ENCODE assay signal across 10 mouse cellular contexts in genomic region chr1:36059959-36060953, GRCm38 (mm10). TPM values are rescaled to one million over a fixed set of nuclear protein-coding genes. Genes with fewer than 3 reads are reported as not detected.
DNase-seq lines count a peak whose midpoint lies in the region; ATAC-seq and TF ChIP-seq lines count a peak whose summit lies in the region.
"Had no signal": no experiment of that assay in that cellular context is flagged by ENCODE, and none has a peak within 500 bp of the region (broad histone marks: within the 10 kb centered on the region; RNA-seq: fewer than 3 reads in every experiment).

No protein-coding gene starts in this region.

- H3K4me2 ChIP-seq in hindbrain, embryonic 13.5 days, result no peak overlapping the region
- H3K4me2 ChIP-seq in hindbrain, postnatal 0 days (ENCODE audit: low read depth, low read length), result no peak overlapping the region
- no peak overlapping the region for H3K4me2 ChIP-seq in embryonic facial prominence, embryonic 12.5 days (replicated peaks)

- peaks cover 40% of the 10 kb centered on the region for H3K4me1 ChIP-seq in hindbrain, embryonic 13.5 days (replicated peaks)
- peaks cover 7% of the 10 kb centered on the region; the same call in 1 of the 2 replicates for H3K4me1 ChIP-seq in hindbrain, postnatal 0 days (ENCODE audit: insufficient read depth, low read length)
- H3K4me1 ChIP-seq in ES-E14 (ENCODE audit: control insufficient read depth in 2 of 2, insufficient read depth in 2 of 2, low read length in 2 of 2, poor library complexity in 1 of 2), result peaks cover 38 to 61% of the 10 kb centered on the region in 2 experiments
- H3K4me1 ChIP-seq in embryonic facial prominence, embryonic 12.5 days, result peaks cover 22% of the 10 kb centered on the region

- no peaks in the 10 kb centered on the region for H3K36me3 ChIP-seq in hindbrain, embryonic 13.5 days
- no peaks in the 10 kb centered on the region for H3K36me3 ChIP-seq in hindbrain, postnatal 0 days (ENCODE audit: insufficient read depth, low read length)
- H3K36me3 ChIP-seq in ES-E14 (ENCODE audit: control insufficient read depth, insufficient read depth, low read length, poor library complexity, severe bottlenecking), result no peaks in the 10 kb centered on the region
- no peaks in the 10 kb centered on the region for H3K36me3 ChIP-seq in embryonic facial prominence, embryonic 12.5 days

- no peaks in the 10 kb centered on the region for H3K9me3 ChIP-seq in hindbrain, embryonic 13.5 days
- no peaks in the 10 kb centered on the region for H3K9me3 ChIP-seq in hindbrain, postnatal 0 days (ENCODE audit: low read length)
- H3K9me3 ChIP-seq in ES-E14 (ENCODE audit: control insufficient read depth, insufficient read depth, low read depth, low read length), result no peaks in the 10 kb centered on the region
- no peaks in the 10 kb centered on the region for H3K9me3 ChIP-seq in embryonic facial prominence, embryonic 12.5 days

- no peak overlapping the region for H3K9ac ChIP-seq in hindbrain, embryonic 13.5 days
- no peak overlapping the region for H3K9ac ChIP-seq in hindbrain, postnatal 0 days (replicated peaks; ENCODE audit: low read length)
- H3K9ac ChIP-seq in ES-E14 (ENCODE audit: insufficient read depth, low read depth, low read length, poor library complexity, severe bottlenecking), result peak overlapping the region; percentile 60
- H3K9ac ChIP-seq in embryonic facial prominence, embryonic 12.5 days, result no peak overlapping the region

- no peak for ATAC-seq in hindbrain, embryonic 13.5 days (ENCODE audit: low FRiP score)
- no peak for ATAC-seq in hindbrain, postnatal 0 days
- no peak for ATAC-seq in embryonic facial prominence, embryonic 12.5 days (ENCODE audit: insufficient number of reproducible peaks, insufficient read depth, low FRiP score, low TSS enrichment)
- ATAC-seq: hindbrain, embryonic 16.5 days had no signal

- WGBS in hindbrain, embryonic 13.5 days, result 34% methylated on average over 13 of the region's 13 CpGs
- 36% methylated on average over 13 of the region's 13 CpGs for WGBS in hindbrain, postnatal 0 days
- WGBS in embryonic facial prominence, embryonic 12.5 days, result 36% methylated on average over 13 of the region's 13 CpGs

- in situ Hi-C loops in ES-E14 (cut with MboI; ENCODE audit: low sequenced_read_pairs in 2 of 2, unreplicated experiment in 2 of 2), result loop anchor here in 1 of 2 experiments (5.0 to 10.0 kb wide), 2 partner anchors 45 to 213 kb away; no protein-coding TSS in a partner anchor

- no peak overlapping the region for H3K4me3 ChIP-seq in hindbrain, embryonic 13.5 days
- H3K4me3 ChIP-seq in hindbrain, postnatal 0 days (ENCODE audit: low read length), result no peak overlapping the region
- no peak overlapping the region; a peak in 1 of 4 replicates for H3K4me3 ChIP-seq in ES-E14 (ENCODE audit: insufficient read depth in 1 of 2, low read depth in 1 of 2, low read length in 2 of 2, poor library complexity in 1 of 2, severe bottlenecking in 1 of 2)
- H3K4me3 ChIP-seq in embryonic facial prominence, embryonic 12.5 days, result no peak overlapping the region

- H3K27me3 ChIP-seq in hindbrain, embryonic 13.5 days, result no peaks in the 10 kb centered on the region
- no peaks in the 10 kb centered on the region for H3K27me3 ChIP-seq in hindbrain, postnatal 0 days (ENCODE audit: insufficient read depth, low read length)
- H3K27me3 ChIP-seq in embryonic facial prominence, embryonic 12.5 days, result 0 out of 2 replicates have a peak, but pooled peaks cover 3% of the 10 kb centered on the region

- TF ChIP-seq CTCF in hindbrain, postnatal 0 days (IDR thresholded peaks at IDR 0.05; ENCODE audit: low read depth), result no peak

- DNase-seq in hindbrain, postnatal 0 days (ENCODE audit: low spot score), result no peak
- peak; percentile 46 for DNase-seq in ES-E14 (ENCODE audit: low read depth, low spot score)
- peak; percentile 59 for DNase-seq in lung, postnatal 10 days
- DNase-seq in thymus, postnatal 10 days (ENCODE audit: low spot score in 2 of 2), result no peak
- DNase-seq in thymus, postnatal 25 days, result no peak
- DNase-seq in thymus, postnatal 14 days, result no peak
- DNase-seq: cerebellum, postnatal 36 days had no signal

- H3K27ac ChIP-seq in hindbrain, embryonic 13.5 days, result peak overlapping the region; percentile 9; the same call in 1 of the 2 replicates
- H3K27ac ChIP-seq in hindbrain, postnatal 0 days, result no peak overlapping the region
- peak overlapping the region; percentile 97 for H3K27ac ChIP-seq in ES-E14 (ENCODE audit: insufficient read depth, low read depth, low read length, poor library complexity, severe bottlenecking)
- H3K27ac ChIP-seq in embryonic facial prominence, embryonic 12.5 days, result peak overlapping the region; percentile 52; the same call in 1 of the 2 replicates

TF ChIP-seq in ES-E14, 5 proteins besides CTCF, POLR2A, EP300 and RAD21:
- TF ChIP-seq CHD2 (IDR thresholded peaks at IDR 0.05; ENCODE audit: low read depth, low read length) (peak; percentile 65), ZC3H11A (IDR thresholded peaks at IDR 0.05; ENCODE audit: borderline replicate concordance, low read depth, low read length) (no peak), MAFK (IDR thresholded peaks at IDR 0.05; ENCODE audit: insufficient read depth, low read depth, low read length) (no peak), ZNF384 (IDR thresholded peaks at IDR 0.05; ENCODE audit: low read depth, low read length) (no peak), HCFC1 (IDR thresholded peaks at IDR 0.05; ENCODE audit: borderline replicate concordance, insufficient read depth, low read length) (no peak)
TF ChIP-seq in ES-E14: peak in this region for 1.

RNA-seq across cellular contexts. Expression of gene Hs6st1, which starts 7.9 kb away (rescaled TPM):
- 9.3 and 10.0 TPM in 2 replicates for polyA plus RNA-seq in hindbrain, embryonic 13.5 days (2015; fragmentation: Nextera tagmentation; extraction: Ambion mirVana)
- 107 and 112 TPM in 2 replicates for total RNA-seq in hindbrain, postnatal 0 days (2014; rRNA removed)
- 16.9 and 19.0 TPM in 2 replicates for polyA plus RNA-seq in hindbrain, postnatal 0 days (2015; fragmentation: Nextera tagmentation; extraction: Ambion mirVana)
- 46.3 and 51.0 TPM in 2 replicates for total RNA-seq in ES-E14 (2012; rRNA removed)
- polyA plus RNA-seq in embryonic facial prominence, embryonic 12.5 days (2016; fragmentation: Nextera tagmentation; extraction: Ambion mirVana), result 9.2 and 18.3 TPM in 2 replicates

Comparison
In these comparisons a context has a peak if more than half of its experiments do, and no peak if none do; other contexts are left out.
1. DNase-seq: peak in ES-E14 (single experiment) and lung, postnatal 10 days (single experiment); none in hindbrain, postnatal 0 days (single experiment), thymus, postnatal 10 days (0 of 2), thymus, postnatal 25 days (single experiment) and thymus, postnatal 14 days (single experiment).